Mouse (Mus musculus): ENCODE results near the gene Zcchc8. TPM values are rescaled to one million over a fixed set of nuclear protein-coding genes. Genes with fewer than 3 reads are reported as not detected.

The Zcchc8 gene
- 76.6 and 77.2 TPM in 2 replicates for polyA plus RNA-seq (2012; rRNA removed)

GRCm38 (mm10) chr5:123720328-123721311 is at the start of gene Zcchc8:
Gene Zcchc8 (minus strand): TSS chr5:123721100.

GRCm38 (mm10) chr5:123749065-123750064 is 28.5 kb upstream of the Zcchc8 start, which contains the start of the genes Rsrc2 and Kntc1:
Gene Rsrc2 (minus strand): TSS chr5:123749414.
Gene Kntc1 (plus strand): TSS chr5:123749716.

GRCm38 (mm10) chr5:123684221-123685144 is 36.4 kb downstream of the Zcchc8 start, which contains the start of gene Clip1:
Gene Clip1 (minus strand): TSS chr5:123684618.

Other genes starting within 250 kb of the Zcchc8 start
- gene Lrrc43, start 231.8 kb downstream of the Zcchc8 start, polyA plus RNA-seq (2012; rRNA removed): 0.84 and 1.1 TPM in 2 replicates
- gene Il31, start 231.6 kb downstream of the Zcchc8 start, polyA plus RNA-seq (2012; rRNA removed): not detected in 2 replicates
- 3.0 and 3.1 TPM in 2 replicates for gene B3gnt4, start 210.6 kb downstream of the Zcchc8 start, polyA plus RNA-seq (2012; rRNA removed)
- gene Diablo, start 196.9 kb downstream of the Zcchc8 start, polyA plus RNA-seq (2012; rRNA removed): 91.4 and 98.8 TPM in 2 replicates
- 8.7 and 12.9 TPM in 2 replicates for gene Gm49027, start 195.6 kb downstream of the Zcchc8 start, polyA plus RNA-seq (2012; rRNA removed)
- gene Vps33a, start 148.1 kb downstream of the Zcchc8 start, polyA plus RNA-seq (2012; rRNA removed): 36.7 and 38.2 TPM in 2 replicates
- 90.5 and 98.9 TPM in 2 replicates for gene Clip1, start 36.5 kb downstream of the Zcchc8 start, polyA plus RNA-seq (2012; rRNA removed)
- gene Rsrc2, start 28.3 kb upstream of the Zcchc8 start, polyA plus RNA-seq (2012; rRNA removed): 117 and 121 TPM in 2 replicates
- gene Kntc1, start 28.6 kb upstream of the Zcchc8 start, polyA plus RNA-seq (2012; rRNA removed): 5.1 and 6.6 TPM in 2 replicates
- not detected in 2 replicates for gene Hcar2, start 144.4 kb upstream of the Zcchc8 start, polyA plus RNA-seq (2012; rRNA removed)
- gene Hcar1, start 158.9 kb upstream of the Zcchc8 start, polyA plus RNA-seq (2012; rRNA removed): 0.56 and 0.70 TPM in 2 replicates
- 62.9 and 66.0 TPM in 2 replicates for gene Denr, start 186.1 kb upstream of the Zcchc8 start, polyA plus RNA-seq (2012; rRNA removed)
- gene Gm43518, start 206.3 kb upstream of the Zcchc8 start, polyA plus RNA-seq (2012; rRNA removed): 1.2 and 2.0 TPM in 2 replicates
- gene Ccdc62, start 209.6 kb upstream of the Zcchc8 start, polyA plus RNA-seq (2012; rRNA removed): 6.4 and 7.0 TPM in 2 replicates